Mouse (Mus musculus) heart, postnatal 0 days (tissue): ENCODE measurements around the gene Oard1.

ENCODE experiments used
- CTCF ChIP-seq: IDR thresholded peaks from 2 replicates; pipeline ENCODE4 v1.5.1; 2016; ENCODE audit warnings: antibody characterized with exemption, control low read depth, low read depth
- EP300 ChIP-seq: IDR thresholded peaks from 2 replicates; pipeline ENCODE4 v1.6.1; 2016; ENCODE audit warnings: antibody characterized with exemption, low read depth

GRCm38 (mm10) chr17:48447675-48448074, 37.9 kb downstream of the Oard1 start:
- TF ChIP-seq CTCF (no peak), EP300 (no peak)
